Mouse (Mus musculus) cerebellum, adult 18-20 months (tissue): ENCODE data around the gene Pigl.
A peak's percentile ranks its signal among the peaks of the same experiment; 100 is the strongest.

Experiments used
- DNase-seq, 2 experiments: peaks; one replicate each; pipeline ENCODE4 v3.0.0; 2021

Gene Pigl

DNA sequence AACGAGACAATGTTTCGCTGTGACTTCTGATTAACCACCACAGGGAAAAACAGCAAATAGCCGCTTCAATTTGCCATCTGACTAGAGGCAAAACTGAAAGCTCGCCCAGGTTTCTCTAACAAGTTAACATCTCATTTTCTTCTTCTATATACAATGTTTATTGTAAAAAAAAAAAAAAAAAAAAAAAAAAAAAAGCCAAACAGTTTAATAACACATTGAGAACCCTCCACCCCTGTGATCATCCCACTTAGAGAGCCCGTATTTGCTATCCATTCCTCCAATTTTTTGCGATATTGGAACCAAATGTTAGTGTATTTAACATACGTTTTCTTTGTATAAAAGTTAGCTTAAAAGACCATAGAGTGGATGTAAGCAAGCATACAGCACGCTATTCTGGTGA, 78.8 kb downstream of the Pigl start:
- DNase-seq = no peak

DNA sequence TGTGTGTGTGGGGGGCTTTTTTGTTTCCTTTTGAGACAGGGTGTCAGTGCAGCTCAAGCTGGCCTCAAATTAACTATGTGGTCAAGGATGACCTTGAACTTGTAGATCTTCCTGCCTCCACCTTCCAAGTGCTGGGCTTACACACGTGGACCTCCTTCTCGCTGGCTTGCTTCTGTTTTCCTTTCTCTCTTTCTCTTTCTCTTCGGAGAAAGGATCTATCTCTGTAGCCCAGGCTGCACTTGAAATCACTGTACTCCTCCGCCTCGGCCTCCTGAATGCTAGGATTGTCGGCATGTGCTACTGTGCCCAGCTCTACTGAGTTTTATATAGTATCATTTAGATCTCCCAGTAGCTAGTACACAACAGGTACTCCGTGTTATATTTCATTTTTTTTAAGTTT, 79.3 kb downstream of the Pigl start:
- no peak for DNase-seq

DNA sequence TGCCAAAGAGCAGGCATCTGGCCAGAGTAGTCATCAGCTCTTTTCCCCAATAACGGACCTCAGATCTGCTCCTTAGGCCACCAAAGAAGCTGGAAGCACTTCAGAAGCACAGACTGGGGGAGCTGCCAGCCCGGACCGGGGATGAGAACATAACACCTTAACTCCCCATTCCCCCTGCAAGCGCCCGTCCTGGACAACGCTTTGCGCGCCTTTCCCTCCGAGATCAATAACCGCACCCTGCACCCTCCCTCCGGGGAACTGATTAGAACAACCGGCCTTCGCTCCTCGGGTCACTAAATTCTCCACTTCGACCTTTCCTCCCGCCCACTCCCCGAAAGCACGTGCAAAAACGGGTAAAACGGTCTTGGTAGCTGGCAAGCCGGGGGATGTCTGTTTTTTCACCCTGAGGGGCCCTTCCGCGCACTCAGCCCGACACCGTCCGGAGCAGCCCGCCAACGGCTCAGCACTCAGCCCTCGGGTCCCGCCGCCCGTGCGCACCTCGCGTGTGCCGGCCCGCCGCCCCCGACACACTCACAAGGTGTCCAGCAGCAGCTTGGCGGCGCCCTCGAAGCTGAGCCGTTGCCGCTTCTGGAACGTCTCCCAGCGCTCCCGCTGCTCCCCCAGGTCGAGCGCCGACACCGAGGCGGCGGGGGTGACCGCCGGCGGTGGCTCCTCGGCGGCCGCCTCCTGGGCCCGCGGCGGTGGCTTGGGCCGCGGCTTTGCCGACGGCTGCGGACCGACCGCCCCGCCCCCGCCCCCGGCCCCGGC, 80.2 kb downstream of the Pigl start:
- peak; percentile 58 to 72 for DNase-seq

DNA sequence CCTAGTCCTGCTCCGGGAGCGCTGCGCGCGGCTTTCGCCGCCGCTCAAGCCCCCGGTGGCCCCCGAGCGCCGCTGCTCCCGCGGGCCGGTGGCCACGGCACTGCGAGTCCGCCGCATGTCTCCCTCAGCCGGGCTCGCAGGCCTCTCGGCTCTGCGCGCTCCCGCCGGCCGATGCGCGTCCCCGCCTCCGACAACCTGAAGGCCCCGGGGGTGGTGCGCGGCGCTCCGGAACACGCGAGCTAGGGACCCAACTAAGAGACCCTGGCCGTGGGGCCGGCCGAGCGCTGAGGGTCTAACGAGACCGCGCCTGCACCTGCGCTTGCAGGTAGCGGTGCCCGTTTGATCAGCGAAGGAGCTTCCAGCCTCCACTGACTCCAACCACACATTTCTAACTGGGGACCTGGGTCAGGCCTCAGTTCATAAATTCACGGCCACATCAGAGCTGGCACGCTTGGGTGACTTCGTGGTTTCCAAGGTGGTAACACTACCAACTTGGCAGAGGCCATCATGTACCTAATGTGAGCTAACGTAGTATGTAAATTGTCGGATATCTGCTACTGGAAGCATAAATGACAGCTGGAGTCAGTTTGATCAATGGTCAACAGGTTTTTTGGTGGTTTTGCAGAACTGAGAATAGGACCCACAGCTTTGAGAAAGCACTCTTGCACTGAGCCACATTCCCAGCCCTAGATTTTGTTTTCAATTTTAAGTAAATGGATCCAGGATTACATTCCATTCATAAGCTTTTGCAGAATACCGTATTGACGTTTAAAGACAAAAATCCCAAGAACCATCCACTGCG, 81.0 kb downstream of the Pigl start, which contains the start of gene Cenpv:
Cenpv (minus strand) TSS at position 173 of the 802 bp plus-strand sequence.
- peak; percentile 84 to 93 for DNase-seq

DNA sequence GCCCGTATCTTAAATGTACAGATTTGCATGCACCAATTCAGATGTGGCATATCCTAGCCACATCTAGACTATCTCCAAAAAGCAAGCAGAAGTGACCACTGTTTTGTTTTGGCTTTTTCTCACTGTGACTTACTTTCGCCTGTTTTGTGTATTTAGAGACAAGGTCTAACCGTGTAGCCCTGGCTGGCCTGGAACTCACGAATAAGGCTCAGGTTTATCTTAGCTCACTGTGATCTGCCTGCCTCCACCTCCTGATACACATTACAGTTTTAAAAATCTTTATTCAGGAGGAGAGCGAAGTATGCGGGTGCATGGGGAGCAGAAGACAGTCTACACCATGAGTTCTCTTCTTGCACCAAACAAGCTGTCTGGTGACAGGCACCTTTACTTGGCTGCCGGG, 81.9 kb downstream of the Pigl start:
- no peak for DNase-seq

DNA sequence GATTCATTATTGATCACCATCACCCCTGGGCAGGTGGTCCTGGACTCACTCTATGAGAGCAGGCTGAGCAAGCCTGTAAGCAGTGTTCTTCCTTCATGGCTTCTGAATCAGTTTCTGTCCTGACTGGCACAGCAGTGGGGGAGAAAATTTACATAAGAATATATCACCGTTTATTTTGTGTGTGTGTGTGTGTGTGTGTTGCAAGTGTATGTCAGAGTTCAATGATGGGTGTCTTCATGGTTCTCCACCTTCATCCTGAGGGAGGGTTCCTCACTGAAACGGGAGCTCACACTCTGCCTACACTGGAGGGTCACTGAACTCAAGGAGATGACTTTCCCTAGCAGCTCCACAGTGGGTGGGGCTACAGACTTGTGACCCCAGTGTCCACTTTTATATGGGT, 82.7 kb downstream of the Pigl start:
- no peak for DNase-seq

DNA sequence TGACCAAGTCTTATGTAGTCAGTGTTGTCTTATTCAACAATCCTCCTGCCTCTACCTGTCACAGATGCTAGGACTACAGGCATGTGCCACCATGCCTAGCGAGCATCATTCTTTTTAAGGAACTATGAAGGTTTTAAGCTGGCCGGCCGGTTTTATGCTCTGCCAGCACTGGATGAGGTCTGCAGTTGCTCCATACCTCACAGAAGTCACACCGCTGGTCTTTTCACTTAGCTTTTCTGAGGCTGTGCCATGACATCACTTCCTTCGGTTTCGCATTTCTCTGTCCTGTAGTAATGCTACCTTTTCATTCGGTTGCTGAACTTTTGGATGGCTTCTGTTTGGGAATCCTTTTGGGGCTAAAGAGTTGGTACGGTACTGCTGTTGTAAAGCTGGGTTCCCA, 83.3 kb downstream of the Pigl start:
- no peak for DNase-seq

DNA sequence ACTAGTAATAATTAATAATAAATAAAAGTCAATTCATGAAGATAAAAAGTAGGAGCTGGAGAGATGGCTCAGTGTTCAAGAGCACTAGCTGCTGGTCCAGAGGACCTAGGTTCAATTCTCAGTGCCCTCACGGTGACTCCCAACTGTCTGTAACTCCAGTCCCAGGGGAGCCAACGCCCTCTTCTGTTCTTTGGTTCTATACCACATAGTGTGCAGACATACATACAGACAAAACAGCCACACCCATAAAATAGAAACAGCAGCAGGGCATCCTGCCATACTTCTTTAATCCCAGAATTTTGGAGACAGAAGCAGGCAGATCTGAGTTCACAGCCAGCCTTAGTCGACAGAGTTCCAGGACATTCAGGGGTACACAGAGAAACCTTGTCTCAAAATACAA, 85.7 kb downstream of the Pigl start:
- no peak for DNase-seq

DNA sequence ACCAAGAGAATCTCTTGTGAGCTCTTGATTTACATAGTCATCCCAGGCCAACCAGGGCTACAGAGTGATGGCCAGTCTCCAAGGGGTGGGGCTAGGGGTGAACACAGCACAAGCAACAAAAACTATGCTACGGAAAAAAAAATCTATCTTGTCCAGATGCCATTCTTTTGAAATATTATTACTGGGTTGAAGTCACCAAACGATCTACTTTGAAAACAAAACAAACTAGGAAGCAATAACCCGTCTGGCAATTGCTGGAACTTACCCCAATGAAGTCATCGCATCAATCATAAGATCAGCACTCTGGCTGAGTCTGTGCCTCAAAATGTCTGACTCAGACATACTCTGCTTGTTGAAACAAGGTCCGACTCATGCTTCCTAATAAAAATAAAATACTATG, 91.5 kb downstream of the Pigl start:
- peak; percentile 70 to 77 for DNase-seq

DNA sequence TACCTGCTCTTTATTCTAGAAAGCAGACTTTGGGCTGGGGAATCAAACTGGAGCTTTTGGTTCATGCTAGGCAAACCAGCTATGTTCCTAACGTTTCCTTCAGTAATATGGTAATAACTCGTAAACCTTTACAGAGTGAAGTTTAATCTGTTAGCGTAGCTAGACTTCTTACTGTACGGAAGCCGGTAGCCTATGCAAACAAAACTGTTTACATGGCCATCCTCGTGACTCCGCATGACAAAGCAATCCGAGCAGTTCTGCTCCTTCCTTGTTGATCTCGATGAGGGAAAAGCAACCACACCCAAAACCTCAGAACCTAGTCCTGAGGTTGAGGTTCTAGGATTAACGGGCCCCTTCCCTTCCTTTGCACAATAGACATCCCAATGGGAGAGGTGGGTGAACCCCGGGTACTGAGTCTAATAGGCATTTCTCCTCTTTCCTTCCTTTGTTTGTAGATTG, 92.0 kb downstream of the Pigl start:
- DNase-seq = peak; percentile 55 to 66

DNA sequence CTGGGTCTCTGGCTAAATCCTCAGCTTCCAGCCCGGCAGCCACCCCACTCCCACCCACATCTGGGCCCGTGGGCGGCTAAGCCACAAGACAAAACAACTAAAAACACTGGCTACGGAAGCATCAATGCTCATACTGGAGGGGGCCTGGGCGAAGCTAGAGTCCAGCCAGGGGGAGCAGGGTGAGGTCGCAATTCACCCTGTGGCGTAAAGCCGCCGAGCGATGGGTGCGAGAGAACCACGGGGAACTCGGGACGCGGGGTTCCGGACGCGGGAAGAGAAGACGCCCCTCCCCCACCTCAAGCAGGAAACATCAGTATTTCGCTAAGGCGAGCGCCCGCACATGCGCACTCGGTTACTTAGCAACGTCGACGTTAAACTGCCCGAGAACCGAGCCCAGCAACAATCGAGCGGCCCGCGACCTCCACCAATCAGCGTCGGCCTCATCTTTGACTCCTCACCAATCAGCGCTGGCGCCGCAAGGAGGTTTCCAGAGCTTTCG, 92.5 kb downstream of the Pigl start, which contains the start of gene Ubb:
Ubb (plus strand) TSS at position 445 of the 499 bp plus-strand sequence.
- peak; percentile 99 for DNase-seq

DNA sequence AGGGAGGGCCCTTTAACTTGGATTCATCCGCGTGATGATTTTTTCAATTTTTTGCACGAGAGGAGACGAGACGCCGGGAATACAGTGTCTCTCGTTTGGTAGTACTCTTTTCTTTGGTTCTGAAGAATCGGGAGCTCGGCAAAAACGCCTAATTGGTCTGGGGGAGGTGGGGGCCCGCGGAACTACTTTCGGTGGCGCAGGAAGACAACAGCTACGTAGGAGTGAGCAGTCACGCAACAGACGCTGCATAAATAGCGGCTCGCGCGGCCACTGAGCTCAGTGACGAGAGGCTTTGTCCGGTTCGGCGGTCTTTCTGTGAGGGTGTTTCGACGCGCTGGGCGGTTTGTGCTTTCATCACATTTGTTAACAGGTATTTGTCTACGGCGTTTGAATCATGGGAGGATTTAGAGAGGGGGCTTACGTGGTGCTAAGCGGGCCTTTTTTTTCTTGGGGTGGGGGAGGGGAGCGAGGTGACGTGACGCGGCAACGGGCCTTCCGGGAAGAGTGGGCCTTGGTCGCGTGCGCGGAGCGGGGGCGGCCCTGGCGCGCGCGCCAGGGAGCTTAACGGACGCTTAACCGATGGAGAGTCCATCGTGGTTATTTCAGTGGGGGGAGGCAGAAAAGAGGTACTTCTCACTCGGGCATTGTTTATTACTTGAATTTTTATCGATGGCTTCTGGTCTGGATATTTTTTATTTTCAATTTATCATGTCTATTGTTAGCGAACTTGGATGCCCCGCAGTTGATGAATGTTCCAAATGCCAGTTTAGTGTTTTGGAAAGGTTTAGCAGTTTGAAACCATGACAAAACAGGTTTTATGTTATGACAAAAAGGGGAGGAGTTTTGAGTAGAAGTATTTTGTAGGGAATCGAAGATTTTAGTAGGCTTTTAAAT, 93.2 kb downstream of the Pigl start:
- DNase-seq = peak; percentile 83 to 92

DNA sequence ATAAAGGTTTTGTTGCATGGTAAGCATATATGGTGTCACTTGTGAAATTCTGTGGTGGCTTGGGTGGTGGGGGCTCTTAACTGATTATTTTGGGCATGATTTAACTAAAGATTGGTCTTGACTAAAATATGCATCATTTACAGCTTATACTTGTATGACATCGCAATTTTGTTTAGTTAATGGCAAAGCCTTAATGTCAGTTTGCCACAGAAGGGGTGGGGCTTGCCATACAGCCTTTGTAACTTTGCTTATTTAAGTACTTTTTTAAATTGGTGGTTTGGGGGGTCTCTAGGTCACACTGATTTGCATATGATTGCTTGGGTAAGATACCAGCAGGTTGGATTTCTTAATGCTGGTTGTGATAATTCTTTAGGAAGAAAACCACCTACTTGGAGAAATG, 94.9 kb downstream of the Pigl start:
- no peak for DNase-seq

DNA sequence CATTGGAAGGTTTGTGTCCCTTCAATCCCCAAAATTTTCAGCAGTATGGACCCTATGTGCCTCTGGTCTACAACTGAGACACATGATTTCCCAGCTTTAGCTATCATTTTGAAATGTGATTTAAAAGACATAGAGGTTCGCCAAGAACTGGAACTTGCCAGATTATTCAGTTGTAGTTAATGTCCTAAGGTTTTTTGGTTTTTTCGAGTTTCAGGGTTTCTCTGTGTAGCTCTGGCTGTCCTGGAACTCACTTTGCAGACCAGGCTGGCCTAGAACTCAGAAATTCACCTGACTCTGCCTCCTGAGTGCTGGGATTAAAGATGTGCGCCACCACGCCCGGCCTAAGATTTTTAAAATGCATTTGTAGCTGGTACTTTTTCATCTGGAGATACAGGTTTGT, 95.4 kb downstream of the Pigl start:
- no peak for DNase-seq

DNA sequence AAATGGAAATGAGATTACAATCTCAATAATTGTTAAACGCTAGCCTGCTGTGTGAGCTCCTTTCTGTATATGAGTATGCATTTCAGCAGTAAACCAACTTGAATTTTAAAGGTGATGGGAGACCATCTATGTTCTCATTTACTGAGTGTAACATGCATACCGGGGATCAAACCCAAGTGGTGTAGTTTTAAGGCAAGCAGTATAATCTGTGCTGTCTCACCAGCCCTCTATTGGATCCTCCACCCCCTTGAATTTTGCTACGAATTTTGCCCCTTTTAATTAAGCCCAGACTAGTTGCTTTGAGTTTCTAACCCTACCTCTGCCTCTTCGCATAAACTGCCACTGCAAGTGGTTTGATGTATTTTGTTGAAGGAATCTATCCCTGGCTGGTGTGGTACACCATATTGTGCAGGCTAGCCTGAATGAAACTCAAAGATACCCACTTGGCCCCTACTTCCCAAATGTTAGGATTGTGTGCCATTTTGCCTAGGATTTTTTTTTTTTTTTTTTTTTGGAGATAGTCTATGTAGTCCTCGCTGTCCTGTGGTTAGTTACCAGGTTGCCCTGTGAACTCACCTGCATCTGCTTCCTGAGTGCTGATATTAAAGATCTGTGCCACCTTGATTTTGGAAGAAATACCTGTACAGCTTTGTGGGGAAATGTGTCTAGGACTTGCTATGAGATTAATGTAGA, 96.0 kb downstream of the Pigl start:
- DNase-seq = no peak

DNA sequence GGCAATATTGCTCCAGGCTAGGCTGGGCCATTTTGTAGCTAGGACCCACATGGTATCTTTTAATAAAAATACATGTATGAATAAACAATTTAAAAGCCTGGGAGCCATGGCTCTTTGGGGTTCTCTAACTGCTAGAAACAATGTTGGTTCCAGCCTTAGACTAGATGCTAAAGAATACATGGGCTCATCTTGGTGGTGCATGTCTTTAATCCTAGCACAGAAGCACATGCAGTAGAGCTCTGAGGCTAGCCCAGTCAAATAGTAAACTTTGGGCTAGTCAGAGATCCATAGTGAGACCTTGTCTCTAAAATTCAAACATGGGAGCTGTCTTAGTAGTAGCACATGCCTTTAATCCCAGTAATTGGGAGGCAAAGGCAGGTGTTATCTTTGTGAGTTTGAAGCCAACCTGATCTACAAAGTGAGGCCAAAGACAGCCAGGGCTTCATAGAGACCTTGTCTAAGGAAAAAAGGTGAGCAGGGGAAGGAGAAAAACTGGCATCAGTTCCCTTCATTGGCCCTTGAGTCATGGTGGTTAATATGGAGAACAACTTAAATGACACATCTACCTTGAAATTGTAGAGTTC, 96.8 kb downstream of the Pigl start:
- DNase-seq = no peak

DNA sequence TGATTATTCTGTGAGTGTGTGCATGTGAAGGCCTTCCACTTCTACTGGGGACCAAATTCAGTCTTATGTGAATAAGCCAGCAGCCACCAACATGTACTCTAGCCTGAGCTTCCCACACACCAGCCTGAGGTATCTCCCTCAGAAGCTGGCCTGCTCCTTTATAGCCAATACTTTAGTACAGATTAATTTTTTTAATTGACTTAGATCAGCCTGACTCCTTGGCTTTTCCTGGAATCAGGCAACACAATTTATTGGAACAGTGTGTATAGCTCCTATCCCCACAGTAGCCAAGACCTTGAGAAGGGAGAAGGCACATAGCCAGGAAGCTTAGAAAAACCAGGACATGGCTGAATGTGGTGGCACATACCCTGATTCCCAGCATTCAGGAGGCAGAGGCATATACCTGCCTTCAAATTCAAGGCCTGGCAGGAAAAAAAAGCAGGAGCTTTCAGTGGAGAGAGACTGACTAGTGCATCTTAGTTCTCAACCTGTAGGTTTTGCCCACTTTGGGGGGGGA, 97.7 kb downstream of the Pigl start:
- DNase-seq = no peak

DNA sequence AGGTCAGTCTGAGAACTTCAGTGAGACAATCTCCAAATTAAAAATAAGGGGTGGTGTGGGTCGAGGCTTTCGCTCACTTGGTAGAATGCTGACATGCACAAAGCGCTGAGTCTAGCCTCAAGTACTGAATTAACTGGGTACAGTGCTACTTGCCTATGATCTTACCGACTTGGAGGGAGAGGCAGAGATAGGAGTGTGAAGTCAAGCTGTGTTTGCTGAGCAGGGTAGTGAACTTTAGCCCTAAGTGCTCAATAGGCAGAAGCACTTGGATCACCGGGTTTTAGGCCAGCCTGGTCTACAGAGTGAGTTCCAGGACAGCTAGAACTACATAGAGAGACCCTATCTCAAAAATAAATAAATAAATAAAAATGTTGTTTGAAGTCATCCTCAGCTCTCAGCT, 98.9 kb downstream of the Pigl start:
- DNase-seq = no peak

DNA sequence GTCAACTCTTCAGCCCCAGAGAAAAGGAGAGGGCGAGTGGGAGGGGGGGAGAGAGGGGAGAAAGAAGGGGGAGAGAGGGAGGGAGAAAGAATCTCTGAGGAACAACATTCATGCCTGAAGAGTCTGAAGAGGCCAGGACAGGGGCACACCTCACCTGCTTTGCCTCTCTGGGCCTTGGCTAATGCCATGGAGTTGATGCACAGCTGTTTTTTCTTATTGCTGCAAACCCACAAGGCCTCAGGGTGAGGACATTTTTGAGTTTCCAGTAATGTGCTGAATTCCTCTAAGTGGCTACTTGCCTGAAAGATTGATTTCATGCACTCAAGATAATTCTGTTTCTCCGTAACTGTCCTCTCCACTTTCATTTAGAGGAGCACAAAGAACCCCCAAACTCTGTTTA, 99.9 kb downstream of the Pigl start:
- no peak for DNase-seq

DNA sequence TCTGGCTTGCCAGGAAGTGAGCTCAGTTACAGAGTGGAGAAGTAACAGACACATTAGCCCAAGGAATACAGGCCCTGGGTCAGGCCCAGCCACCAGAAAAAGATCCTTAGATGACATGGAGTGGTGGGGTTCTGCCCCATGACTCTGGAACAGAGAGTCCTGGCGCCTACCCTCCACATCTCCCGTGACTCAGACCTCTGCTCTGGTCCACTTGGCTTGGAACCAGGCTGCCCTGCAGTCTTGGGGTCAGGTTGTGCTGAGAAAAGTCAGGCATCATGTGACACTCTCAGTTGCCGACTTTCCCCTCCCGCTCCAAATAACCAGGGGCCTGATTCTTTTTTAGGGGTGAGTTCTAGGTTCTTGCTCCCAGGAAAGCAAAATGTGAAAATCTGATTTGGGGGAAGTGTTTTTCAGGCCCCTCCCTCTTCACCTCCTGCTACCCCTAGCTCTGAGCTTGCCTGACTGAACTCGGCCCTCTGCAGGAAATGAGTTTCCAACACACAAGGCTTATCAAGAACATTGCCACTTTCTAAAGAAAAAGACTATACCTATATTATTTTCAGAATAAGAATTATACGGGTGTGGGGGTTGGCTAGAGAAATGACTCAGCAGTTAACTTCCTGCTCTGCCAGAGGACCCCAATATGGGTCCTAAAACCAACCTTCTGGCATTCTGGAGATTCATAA, 100.8 kb downstream of the Pigl start:
- no peak for DNase-seq

DNA sequence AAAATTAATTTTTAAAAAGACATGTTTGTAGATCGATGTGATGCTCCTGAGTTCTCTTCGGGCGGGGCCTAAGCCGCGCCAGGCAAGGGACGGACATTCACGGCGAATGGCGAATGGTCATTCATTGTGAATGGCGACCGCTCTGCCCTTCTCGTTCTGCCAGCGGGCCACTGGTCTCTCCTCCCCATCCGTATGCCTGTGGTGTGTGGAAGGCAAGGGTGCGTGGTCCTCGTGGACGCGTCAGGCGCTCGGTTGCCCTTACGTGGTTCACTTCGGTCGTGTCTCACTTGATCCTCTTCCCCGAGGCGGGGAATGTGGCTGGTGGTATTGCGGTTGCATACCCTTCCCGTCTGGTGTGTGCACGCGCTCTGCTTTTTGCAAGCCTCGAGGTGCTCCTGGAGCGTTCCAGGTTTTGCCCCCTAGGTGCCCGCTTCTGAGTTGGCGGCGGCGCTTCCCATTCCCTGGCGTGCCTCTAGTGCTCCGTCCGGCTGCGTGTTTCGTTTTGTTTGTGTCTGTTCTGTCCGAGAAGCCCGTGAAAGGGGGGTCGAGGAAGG, 102.3 kb downstream of the Pigl start:
- DNase-seq = peak; percentile 30 to 39
